Mouse (Mus musculus) heart, postnatal 4 days (tissue): Measurements from ENCODE around the gene Vmn1r32. TPM values are rescaled to one million over a fixed set of nuclear protein-coding genes. Genes with fewer than 3 reads are reported as not detected.
A peak's percentile ranks its signal among the peaks of the same experiment; 100 is the strongest.

Source experiments
- DNase-seq: peaks from one replicate; pipeline ENCODE4 v3.0.0; 2021
- total RNA-seq, 2 experiments: library from RNA; stranded (reverse); gene quantifications; 2 replicates each; pipeline ENCODE4 v1.2.3; 2021

Vmn1r32 gene
- total RNA-seq: not detected

DNA sequence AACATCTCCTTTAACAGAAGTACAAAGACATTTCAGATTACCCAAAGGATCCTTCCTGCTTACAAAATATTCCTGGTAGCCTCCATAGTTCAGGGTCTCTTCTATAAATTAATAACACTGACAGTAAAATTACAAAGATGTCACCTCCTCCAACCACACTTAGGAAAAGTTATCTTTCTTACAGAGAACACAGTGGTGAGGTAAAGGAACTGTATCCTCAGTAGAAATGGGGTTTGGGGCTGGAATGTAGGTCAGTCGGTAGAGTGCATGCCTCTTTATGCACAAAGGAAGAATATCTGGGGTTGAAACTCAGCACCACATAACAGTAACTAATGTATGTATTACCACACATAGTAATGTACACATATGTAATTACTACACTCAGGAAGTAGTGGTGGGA lies at the start of gene Vmn1r32:
Gene Vmn1r32 (minus strand): TSS at position 101 of the 400 bp plus-strand sequence.
- no peak for DNase-seq

DNA sequence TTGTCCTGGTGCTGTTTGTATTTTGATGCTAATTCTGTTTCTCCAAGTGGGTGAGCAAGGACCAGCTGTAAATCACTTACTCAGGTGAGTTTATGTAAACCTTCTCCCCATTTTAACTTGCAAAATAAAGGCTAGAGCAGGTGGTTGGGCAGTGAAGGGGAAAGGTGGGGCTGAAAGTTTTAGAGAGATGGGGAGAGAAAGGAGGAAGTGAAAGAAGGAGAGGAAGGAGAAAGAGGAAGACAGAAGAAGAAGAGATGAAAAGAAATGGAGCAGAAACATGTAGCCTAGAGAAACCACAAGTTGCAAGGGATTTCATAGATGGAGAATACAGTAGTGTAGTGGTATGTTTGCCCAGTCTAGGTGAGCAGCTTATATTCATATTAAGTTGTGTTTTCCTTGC lies 35.9 kb upstream of the Vmn1r32 start:
- no peak for DNase-seq

DNA sequence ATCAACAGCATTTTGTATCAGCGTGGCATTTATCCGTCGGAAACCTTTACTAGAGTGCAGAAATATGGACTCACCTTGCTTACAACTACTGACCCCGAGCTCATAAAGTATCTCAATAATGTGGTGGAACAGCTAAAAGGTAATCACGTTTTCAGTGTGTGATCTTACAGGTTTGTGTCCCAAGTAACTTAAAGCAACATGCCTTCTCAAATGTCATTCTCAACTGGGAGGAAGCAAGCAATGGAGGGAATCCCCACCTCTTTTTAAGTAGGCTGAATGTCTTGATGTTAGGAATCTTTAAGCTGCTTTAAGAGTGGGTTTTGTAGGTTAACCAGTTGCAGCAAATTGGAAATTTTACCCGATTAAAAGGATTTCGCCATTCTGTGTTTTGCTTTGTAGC lies 23.9 kb downstream of the Vmn1r32 start:
- no peak for DNase-seq

DNA sequence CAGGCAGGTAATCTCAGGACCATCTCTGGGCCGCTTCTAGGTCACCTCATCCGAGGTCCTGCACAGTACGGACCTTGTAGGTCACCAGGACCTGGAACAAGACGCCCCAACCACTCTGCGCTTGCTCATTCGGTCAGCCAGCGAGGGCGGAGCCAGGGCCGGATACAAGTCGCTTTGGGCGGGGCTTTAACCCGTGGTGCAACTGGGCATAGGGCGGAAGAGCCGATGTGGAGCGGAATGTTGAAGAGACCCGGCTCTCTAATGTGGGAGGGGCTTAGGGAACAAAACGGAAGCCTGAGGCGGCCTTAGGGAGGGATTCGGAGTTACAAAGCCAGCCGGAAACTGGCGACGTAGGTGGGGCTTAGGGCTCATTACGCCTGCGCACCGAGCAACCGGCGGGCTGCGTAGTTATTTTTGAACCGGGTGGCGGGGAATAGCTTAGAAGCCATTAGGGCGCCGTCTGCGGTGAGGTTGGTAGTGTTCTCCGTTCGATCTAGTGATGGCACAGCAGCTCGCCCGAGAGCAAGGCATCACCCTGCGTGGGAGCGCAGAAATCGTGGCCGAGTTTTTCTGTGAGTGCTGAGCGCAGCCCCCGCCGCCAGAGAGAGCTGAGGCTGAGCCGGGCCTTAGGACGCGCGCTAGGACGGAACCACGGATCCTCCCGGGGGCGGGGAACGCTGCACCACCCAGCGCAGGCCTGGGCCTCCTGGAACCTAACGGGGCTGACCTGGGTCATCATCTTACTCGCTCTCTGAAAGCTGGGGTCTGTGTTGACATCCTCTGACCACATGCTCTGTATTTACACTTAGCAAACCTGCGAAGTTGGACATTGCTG lies 24.7 kb downstream of the Vmn1r32 start, which contains the start of gene Mad2l1:
Gene Mad2l1 (plus strand): TSS at position 363 of the 835 bp plus-strand sequence.
- peak; percentile 99 for DNase-seq

DNA sequence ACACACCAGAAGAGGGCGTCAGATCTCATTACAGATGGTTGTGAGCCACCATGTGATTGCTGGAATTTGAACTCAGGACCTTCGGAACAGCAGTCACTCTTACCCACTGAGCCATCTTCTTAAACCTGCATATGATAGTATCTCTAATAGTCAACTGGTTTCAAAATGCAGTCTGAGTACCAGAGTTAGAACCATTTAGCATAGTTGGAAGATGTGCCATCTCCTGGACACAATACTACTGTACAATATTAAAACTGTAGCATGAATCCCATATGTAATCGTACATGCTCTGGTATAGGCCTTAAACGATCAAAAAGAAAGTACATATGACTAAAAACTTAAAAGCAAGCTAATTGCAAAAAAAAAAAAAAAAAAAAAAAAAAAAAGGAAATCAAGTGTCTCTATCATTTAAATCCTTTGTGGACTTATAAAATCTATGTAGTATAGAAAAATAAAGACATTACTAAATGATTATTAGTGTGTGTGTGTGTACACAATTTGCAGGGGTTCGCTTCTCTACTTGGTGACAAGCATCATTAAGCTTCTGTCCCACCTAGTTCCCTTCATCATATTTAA lies 25.4 kb downstream of the Vmn1r32 start:
- DNase-seq: no peak

DNA sequence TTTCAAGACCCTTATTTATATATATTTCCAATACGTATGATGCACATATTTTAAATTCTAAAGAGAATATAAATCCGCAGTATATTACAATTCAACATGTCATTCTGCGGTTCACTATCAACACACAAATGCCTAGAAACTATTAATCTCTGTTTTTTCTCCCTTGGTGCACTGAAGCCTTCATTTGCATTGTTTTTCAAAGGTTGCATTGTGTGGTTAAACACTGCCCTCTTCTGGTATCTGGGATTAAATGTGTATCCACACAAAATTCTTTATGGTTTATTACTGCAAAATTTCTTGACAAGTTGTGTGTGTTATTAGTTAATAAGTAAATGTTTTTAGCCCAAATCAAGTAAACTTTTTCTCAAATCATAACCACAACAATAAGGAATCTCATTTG lies 26.7 kb downstream of the Vmn1r32 start:
- peak; percentile 14 for DNase-seq

DNA sequence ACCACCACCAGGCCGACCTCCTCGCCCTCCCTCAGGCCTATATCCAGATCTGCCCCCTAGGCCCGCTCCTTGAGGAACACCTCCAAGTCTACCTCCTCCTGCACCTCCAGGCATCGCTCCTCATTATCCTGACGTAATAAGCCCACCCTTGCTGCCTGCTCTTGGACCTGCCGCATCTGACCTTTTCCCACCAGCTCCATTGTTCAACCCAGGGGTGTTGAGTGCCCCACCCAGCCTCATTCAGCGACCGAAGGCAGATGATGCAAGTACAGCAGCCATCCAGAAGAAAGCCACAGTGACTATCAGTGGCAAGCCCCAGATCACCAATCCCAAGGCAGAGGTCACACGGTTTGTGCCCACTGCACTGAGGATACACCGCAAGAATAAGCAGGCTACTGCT lies 31.5 kb downstream of the Vmn1r32 start:
- no peak for DNase-seq

DNA sequence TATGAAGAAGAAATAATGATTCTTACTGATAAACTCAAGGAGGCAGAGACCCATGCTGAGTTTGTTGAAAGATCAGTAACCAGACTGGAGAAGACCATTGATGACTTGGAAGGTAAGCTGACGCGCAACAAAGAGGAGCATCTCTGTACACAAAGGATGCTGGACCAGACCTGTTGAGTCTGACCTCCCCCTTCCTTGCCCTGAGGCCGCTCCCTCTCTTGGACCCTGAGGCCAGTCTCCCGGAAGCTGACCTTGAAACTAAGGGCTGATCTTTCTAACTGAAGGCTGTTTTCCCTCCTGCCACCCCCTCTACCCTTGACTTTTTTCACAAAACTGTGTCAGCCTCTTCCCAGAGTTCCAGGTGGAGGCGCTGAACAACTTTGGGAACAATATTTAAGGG lies 43.5 kb downstream of the Vmn1r32 start:
- DNase-seq: no peak

Other genes starting within 250 kb of the Vmn1r32 start
- gene Mad2l1, start 24.7 kb downstream of the Vmn1r32 start, total RNA-seq: 10 to 100 TPM; 40.5 to 45.4 TPM
- not detected for gene Vmn1r33, start 58.2 kb upstream of the Vmn1r32 start, total RNA-seq
- not detected for gene Vmn1r34, start 83.8 kb upstream of the Vmn1r32 start, total RNA-seq
- not detected for gene Vmn1r35, start 125.8 kb upstream of the Vmn1r32 start, total RNA-seq
- gene Vmn1r36, start 159.1 kb upstream of the Vmn1r32 start, total RNA-seq: not detected
- gene Vmn1r37, start 169.3 kb upstream of the Vmn1r32 start, total RNA-seq: not detected
- not detected for gene Vmn1r38, start 222.5 kb upstream of the Vmn1r32 start, total RNA-seq